Mouse (Mus musculus) olfactory bulb, adult 2 months (tissue): ENCODE data around the gene Fat3.

Experiments used
- CTCF ChIP-seq: fragments of 200-500 bp; IDR thresholded peaks from 2 replicates; pipeline ENCODE4 v1.5.1; 2012; ENCODE audit warnings: low read depth, mild to moderate bottlenecking, low read length, moderate library complexity; ENCODE audit not compliant: insufficient read depth
- POLR2A ChIP-seq: fragments of 200-500 bp; IDR thresholded peaks from 2 replicates; pipeline ENCODE4 v1.6.1; 2012; ENCODE audit warnings: mild to moderate bottlenecking, low read depth, low read length, moderate library complexity; ENCODE audit not compliant: insufficient read depth

DNA sequence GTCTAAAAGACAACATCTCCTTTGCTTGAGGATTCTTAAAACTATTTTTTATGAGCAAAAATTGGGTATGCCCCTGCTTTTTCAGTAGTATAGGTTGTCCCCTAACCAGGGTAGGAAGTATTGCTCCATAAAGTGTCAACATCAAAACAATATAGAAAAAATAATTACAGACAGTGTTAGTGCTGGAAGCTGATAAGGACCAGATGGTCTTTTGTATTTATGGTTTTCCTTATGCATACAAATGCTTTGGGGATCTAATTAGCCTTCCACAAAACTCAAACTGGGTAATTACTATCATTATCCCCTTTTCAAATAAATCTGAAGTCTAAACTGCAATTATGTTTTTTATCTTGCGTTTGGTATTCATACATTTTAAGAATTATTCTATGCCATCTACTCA is 368.5 kb downstream of the Fat3 start:
- TF ChIP-seq POLR2A (no peak), CTCF (no peak)
